Mouse (Mus musculus) neural tube, embryonic 12.5 days (tissue): ENCODE results near the gene Sf3b4. TPM values are rescaled to one million over a fixed set of nuclear protein-coding genes. Genes with fewer than 3 reads are reported as not detected.
A peak's percentile ranks its signal among the peaks of the same experiment; 100 is the strongest.

Experiments used
- ATAC-seq: fragments of 200-750 bp; cut with Nextera tagmentation; 2 replicates; pipeline ENCODE4 v1.8.0; 2017; ENCODE audit warnings: low read depth, mild to moderate bottlenecking, moderate TSS enrichment, moderate library complexity; ENCODE audit not compliant: low FRiP score
- H3K27ac ChIP-seq: fragments of 300-500 bp; sonication (generic); 2 replicates; pipeline ENCODE4 v1.5.1; 2016
- H3K27me3 ChIP-seq: fragments of 300-500 bp; sonication (generic); replicated peaks from 2 replicates; pipeline ENCODE4 v1.6.1; 2016; ENCODE audit warnings: mild to moderate bottlenecking
- H3K36me3 ChIP-seq: fragments of 300-500 bp; sonication (generic); 2 replicates; pipeline ENCODE4 v1.6.1; 2016; ENCODE audit warnings: mild to moderate bottlenecking
- H3K4me1 ChIP-seq: fragments of 300-500 bp; sonication (generic); 2 replicates; pipeline ENCODE4 v1.6.1; 2016
- H3K4me2 ChIP-seq: fragments of 300-500 bp; sonication (generic); replicated peaks from 2 replicates; pipeline ENCODE4 v1.6.1; 2016; ENCODE audit warnings: mild to moderate bottlenecking
- H3K4me3 ChIP-seq: fragments of 300-500 bp; sonication (generic); 2 replicates; pipeline ENCODE4 v1.5.1; 2016
- H3K9ac ChIP-seq: fragments of 300-500 bp; sonication (generic); 2 replicates; pipeline ENCODE4 v1.6.1; 2016; ENCODE audit warnings: mild to moderate bottlenecking
- H3K9me3 ChIP-seq: fragments of 300-500 bp; sonication (generic); 2 replicates; pipeline ENCODE4 v1.6.1; 2016; ENCODE audit warnings: mild to moderate bottlenecking
- WGBS: fragments of 180-500 bp; shearing (Covaris S2); methylation state at CpG from one replicate; pipeline ENCODE4 v1.1.7; 2016; 5-methylcytosine and 5-hydroxymethylcytosine counted together
- polyA plus RNA-seq: library from polyadenylated mRNA; unstranded; fragments of >200 nt; fragmentation: Nextera tagmentation; extraction: Ambion mirVana; gene quantifications from 2 replicates; pipeline ENCODE4 v1.2.1, GENCODE M21; 2016

Sf3b4 gene
- polyA plus RNA-seq, 1 experiment from 2014 or later: 183 TPM

- no peak overlapping the region for H3K4me3 ChIP-seq
- no peak overlapping the region for H3K9ac ChIP-seq
- H3K36me3 ChIP-seq: peaks cover 43% of the 10 kb centered on the region
- no peak overlapping the region for H3K27ac ChIP-seq
- H3K9me3 ChIP-seq: no peaks in the 10 kb centered on the region
- H3K4me2 ChIP-seq: no peak overlapping the region
- peaks cover 31% of the 10 kb centered on the region for H3K4me1 ChIP-seq
- WGBS: 81% methylated on average over 2 of the region's 2 CpGs
- H3K27me3 ChIP-seq: no peaks in the 10 kb centered on the region
- ATAC-seq: no peak
Observed at GRCm38 (mm10) chr3:96178902-96179301, 6.8 kb downstream of the Sf3b4 start.

GRCm38 (mm10) chr3:96179531-96179930 lies 7.4 kb downstream of the Sf3b4 start:
- H3K4me3 ChIP-seq: no peak overlapping the region
- no peaks in the 10 kb centered on the region for H3K27me3 ChIP-seq
- peaks cover 25% of the 10 kb centered on the region for H3K4me1 ChIP-seq
- no peak overlapping the region for H3K27ac ChIP-seq
- no peak overlapping the region for H3K4me2 ChIP-seq
- H3K36me3 ChIP-seq: peaks cover 37% of the 10 kb centered on the region
- H3K9me3 ChIP-seq: no peaks in the 10 kb centered on the region
- 65% methylated on average over 4 of the region's 4 CpGs for WGBS
- H3K9ac ChIP-seq: no peak overlapping the region
- ATAC-seq: no peak

- peak within 1 kb of the TSS; percentile 66 for H3K4me2 ChIP-seq
- under 1% methylated on average over 16 of the region's 23 CpGs for WGBS
- H3K36me3 ChIP-seq: peaks cover 26% of the 10 kb centered on the region
- H3K27me3 ChIP-seq: no peaks in the 10 kb centered on the region
- H3K4me1 ChIP-seq: peaks cover 23% of the 10 kb centered on the region
- ATAC-seq: peak; percentile 72
- H3K4me3 ChIP-seq: peak within 1 kb of the TSS; percentile 51
- H3K9me3 ChIP-seq: no peaks in the 10 kb centered on the region
- H3K9ac ChIP-seq: peak within 1 kb of the TSS; percentile 69
- H3K27ac ChIP-seq: no peak within 1 kb of the TSS; the same call in 1 of the 2 replicates
Observed at GRCm38 (mm10) chr3:96180727-96181477, 8.8 kb downstream of the Sf3b4 start, which contains the start of gene Sv2a. Gene Sv2a, plus strand, starts transcription at chr3:96181151.

- H3K9ac ChIP-seq: peak overlapping the region; percentile 69
- peak overlapping the region; percentile 66 for H3K4me2 ChIP-seq
- H3K36me3 ChIP-seq: peaks cover 17% of the 10 kb centered on the region
- peaks cover 23% of the 10 kb centered on the region for H3K4me1 ChIP-seq
- H3K27ac ChIP-seq: no peak overlapping the region
- peak overlapping the region; percentile 51 for H3K4me3 ChIP-seq
- peak; percentile 31; the same call in 1 of the 2 replicates for ATAC-seq
- WGBS: 44% methylated on average over 12 of the region's 12 CpGs
- no peaks in the 10 kb centered on the region for H3K9me3 ChIP-seq
- H3K27me3 ChIP-seq: no peaks in the 10 kb centered on the region
Observed at GRCm38 (mm10) chr3:96181510-96182381, 9.6 kb downstream of the Sf3b4 start.

- Histone ChIP-seq H3K4me2 (peak overlapping the region; percentile 66), H3K4me3 (peak overlapping the region; percentile 51), H3K27me3 (no peaks in the 10 kb centered on the region), H3K36me3 (peaks cover 17% of the 10 kb centered on the region), H3K4me1 (peaks cover 23% of the 10 kb centered on the region), H3K9ac (0 out of 2 replicates have a peak overlapping the region, but pooled peaks have one; percentile 69), H3K27ac (no peak overlapping the region), H3K9me3 (no peaks in the 10 kb centered on the region)
- ATAC-seq: no peak
- WGBS: 42% methylated on average over 4 of the region's 4 CpGs
Observed at GRCm38 (mm10) chr3:96182382-96182776, 10.2 kb downstream of the Sf3b4 start.

GRCm38 (mm10) chr3:96192977-96193376 lies 20.8 kb downstream of the Sf3b4 start:
- no peak overlapping the region for H3K4me3 ChIP-seq
- no peak overlapping the region for H3K9ac ChIP-seq
- peaks cover 14% of the 10 kb centered on the region for H3K36me3 ChIP-seq
- no peak overlapping the region for H3K27ac ChIP-seq
- H3K9me3 ChIP-seq: no peaks in the 10 kb centered on the region
- H3K27me3 ChIP-seq: no peaks in the 10 kb centered on the region
- H3K4me2 ChIP-seq: no peak overlapping the region
- WGBS: 71% methylated on average over 12 of the region's 12 CpGs
- ATAC-seq: no peak
- H3K4me1 ChIP-seq: peaks cover 11% of the 10 kb centered on the region

GRCm38 (mm10) chr3:96194966-96195365 lies 22.8 kb downstream of the Sf3b4 start:
- WGBS: 91% methylated on average over 10 of the region's 10 CpGs
- Histone ChIP-seq H3K36me3 (peaks cover 13% of the 10 kb centered on the region), H3K9me3 (no peaks in the 10 kb centered on the region), H3K4me3 (no peak overlapping the region), H3K4me1 (peaks cover 11% of the 10 kb centered on the region), H3K4me2 (no peak overlapping the region), H3K27me3 (no peaks in the 10 kb centered on the region), H3K9ac (no peak overlapping the region), H3K27ac (no peak overlapping the region)
- ATAC-seq: no peak

GRCm38 (mm10) chr3:96195616-96196313 lies 23.6 kb downstream of the Sf3b4 start:
- H3K36me3 ChIP-seq: peaks cover 13% of the 10 kb centered on the region
- no peak overlapping the region for H3K9ac ChIP-seq
- ATAC-seq: no peak
- H3K4me3 ChIP-seq: no peak overlapping the region
- H3K27me3 ChIP-seq: no peaks in the 10 kb centered on the region
- H3K4me1 ChIP-seq: peaks cover 11% of the 10 kb centered on the region
- WGBS: 95% methylated on average over 11 of the region's 11 CpGs
- no peak overlapping the region for H3K27ac ChIP-seq
- H3K9me3 ChIP-seq: no peaks in the 10 kb centered on the region
- H3K4me2 ChIP-seq: peak overlapping the region; percentile 93; the same call in 1 of the 2 replicates

GRCm38 (mm10) chr3:96196437-96197128 lies 24.5 kb downstream of the Sf3b4 start:
- Histone ChIP-seq H3K9ac (peak overlapping the region; percentile 77), H3K27ac (peak overlapping the region; percentile 88), H3K4me2 (peak overlapping the region; percentile 93), H3K9me3 (no peaks in the 10 kb centered on the region), H3K4me3 (peak overlapping the region; percentile 64), H3K27me3 (no peaks in the 10 kb centered on the region), H3K4me1 (peaks cover 11% of the 10 kb centered on the region), H3K36me3 (peaks cover 13% of the 10 kb centered on the region)
- ATAC-seq: peak; percentile 60
- WGBS: 18% methylated on average over 27 of the region's 27 CpGs

- ATAC-seq: peak; percentile 95
- Histone ChIP-seq H3K9ac (peak overlapping the region; percentile 77), H3K9me3 (no peaks in the 10 kb centered on the region), H3K36me3 (peaks cover 13% of the 10 kb centered on the region), H3K27ac (peak overlapping the region; percentile 88), H3K27me3 (no peaks in the 10 kb centered on the region), H3K4me2 (peak overlapping the region; percentile 93), H3K4me1 (peaks cover 11% of the 10 kb centered on the region), H3K4me3 (peak overlapping the region; percentile 64)
- under 1% methylated on average over 50 of the region's 50 CpGs for WGBS
Observed at GRCm38 (mm10) chr3:96197129-96197749, 25.1 kb downstream of the Sf3b4 start.

- 0 out of 2 replicates have a peak, but pooled peaks have one; percentile 8 for ATAC-seq
- Histone ChIP-seq H3K4me3 (peak overlapping the region; percentile 5; the same call in 1 of the 2 replicates), H3K27me3 (no peaks in the 10 kb centered on the region), H3K4me2 (peak overlapping the region; percentile 93), H3K36me3 (peaks cover 6% of the 10 kb centered on the region; the same call in 1 of the 2 replicates), H3K9me3 (no peaks in the 10 kb centered on the region), H3K27ac (no peak overlapping the region), H3K4me1 (peaks cover 11% of the 10 kb centered on the region), H3K9ac (peak overlapping the region; percentile 14; the same call in 1 of the 2 replicates)
- WGBS: 5% methylated on average over 6 of the region's 6 CpGs
Observed at GRCm38 (mm10) chr3:96198181-96198580, 26.0 kb downstream of the Sf3b4 start.
